ENCODE assay signal across 22 mouse cellular contexts in the genomic region with DNA sequence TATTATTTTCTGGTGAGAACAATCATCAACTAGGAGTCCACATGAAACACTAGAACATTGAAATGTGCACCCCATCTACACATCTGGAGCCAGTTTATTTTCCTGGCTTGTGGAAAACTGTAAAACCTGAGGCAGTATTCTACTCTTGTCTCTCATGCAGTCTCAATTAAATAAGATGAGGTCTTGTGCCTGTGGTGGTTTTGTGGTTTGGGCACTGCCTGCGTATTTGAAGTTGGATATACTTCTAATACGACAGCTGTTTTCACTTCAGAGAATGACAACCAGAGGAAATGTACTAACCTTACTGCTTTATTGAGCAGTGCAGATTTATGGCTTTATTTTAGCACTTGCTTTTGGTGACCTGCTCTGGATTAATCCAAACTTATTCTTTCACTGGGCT.
DNase-seq lines count a peak whose midpoint lies in the region; ATAC-seq lines count a peak whose summit lies in the region.
"Had no signal": no experiment of that assay in that cellular context is flagged by ENCODE, and none has a peak within 500 bp of the region (broad histone marks: within the 10 kb centered on the region; RNA-seq: fewer than 3 reads in every experiment).

No protein-coding gene starts in this region.

- H3K27me3 ChIP-seq in embryonic facial prominence, embryonic 11.5 days (ENCODE audit: control insufficient read depth, insufficient read depth, low read length): no peaks in the 10 kb centered on the region
- no peaks in the 10 kb centered on the region for H3K27me3 ChIP-seq in limb, embryonic 10.5 days (ENCODE audit: low read depth, poor library complexity, severe bottlenecking)
- no peaks in the 10 kb centered on the region for H3K27me3 ChIP-seq in neural tube, embryonic 15.5 days (replicated peaks)
- H3K27me3 ChIP-seq: lung, embryonic 15.5 days had no signal

- peak; percentile 83 for ATAC-seq in embryonic facial prominence, embryonic 11.5 days (replicated peaks; ENCODE audit: insufficient number of reproducible peaks, low FRiP score, low TSS enrichment, low read depth)
- ATAC-seq in neural tube, embryonic 15.5 days (ENCODE audit: low FRiP score): no peak
- ATAC-seq: activated CD4-positive, CD25-positive, alpha-beta regulatory T cell, adult 4 months; hindbrain, postnatal 0 days had no signal

- 37% methylated on average over 2 of the region's 2 CpGs for WGBS in embryonic facial prominence, embryonic 11.5 days
- WGBS in limb, embryonic 10.5 days: 33% methylated on average over 2 of the region's 2 CpGs
- 83% methylated on average over 2 of the region's 2 CpGs for WGBS in neural tube, embryonic 15.5 days

- no peak overlapping the region for H3K4me3 ChIP-seq in embryonic facial prominence, embryonic 11.5 days (ENCODE audit: low read depth, low read length)
- no peak overlapping the region for H3K4me3 ChIP-seq in limb, embryonic 10.5 days
- no peak overlapping the region for H3K4me3 ChIP-seq in neural tube, embryonic 15.5 days (replicated peaks)
- H3K4me3 ChIP-seq: forebrain, embryonic 10.5 days; heart, adult 2 months; lung, embryonic 15.5 days; midbrain, embryonic 10.5 days had no signal

- no peaks in the 10 kb centered on the region for H3K4me1 ChIP-seq in embryonic facial prominence, embryonic 11.5 days (ENCODE audit: control insufficient read depth, insufficient read depth, low read length)
- peaks cover 11% of the 10 kb centered on the region; the same call in 1 of the 2 replicates for H3K4me1 ChIP-seq in limb, embryonic 10.5 days
- H3K4me1 ChIP-seq in neural tube, embryonic 15.5 days: no peaks in the 10 kb centered on the region
- H3K4me1 ChIP-seq: forebrain, embryonic 10.5 days; lung, embryonic 15.5 days; midbrain, embryonic 10.5 days had no signal

- H3K9me3 ChIP-seq in embryonic facial prominence, embryonic 11.5 days (replicated peaks; ENCODE audit: control insufficient read depth, low read length): no peaks in the 10 kb centered on the region
- no peaks in the 10 kb centered on the region for H3K9me3 ChIP-seq in limb, embryonic 10.5 days (replicated peaks)
- no peaks in the 10 kb centered on the region for H3K9me3 ChIP-seq in neural tube, embryonic 15.5 days (replicated peaks)
- H3K9me3 ChIP-seq: forebrain, embryonic 10.5 days; lung, embryonic 15.5 days; midbrain, embryonic 10.5 days had no signal

- peak; percentile 40 for DNase-seq in embryo, embryonic 10.5 days (ENCODE audit: low spot score)
- DNase-seq in embryonic facial prominence, embryonic 11.5 days (ENCODE audit: low spot score): peak; percentile 83
- peak; percentile 41 for DNase-seq in limb, embryonic 10.5 days (ENCODE audit: low spot score)
- DNase-seq in skeletal muscle tissue, adult 2 months (ENCODE audit: low read depth, low spot score): peak; percentile 9
- no peak for DNase-seq in ovary, adult 18-20 months (ENCODE audit: low spot score)
- no peak for DNase-seq in urinary bladder, adult 2 months (ENCODE audit: low spot score)
- DNase-seq: adrenal gland, postnatal 14 days; cerebellum, postnatal 10 days; gastrocnemius, postnatal 25 days; heart, adult 2 months; heart, postnatal 36 days; kidney, adult 11 months; kidney, postnatal 10 days; lung, postnatal 4 days; right cerebral cortex, adult 18-20 months had no signal

- H3K36me3 ChIP-seq in embryonic facial prominence, embryonic 11.5 days (replicated peaks; ENCODE audit: control insufficient read depth, insufficient read depth, low read depth, low read length): no peaks in the 10 kb centered on the region
- no peaks in the 10 kb centered on the region for H3K36me3 ChIP-seq in limb, embryonic 10.5 days
- no peaks in the 10 kb centered on the region for H3K36me3 ChIP-seq in neural tube, embryonic 15.5 days
- H3K36me3 ChIP-seq: forebrain, embryonic 10.5 days; lung, embryonic 15.5 days; midbrain, embryonic 10.5 days had no signal

- H3K4me2 ChIP-seq in embryonic facial prominence, embryonic 11.5 days (ENCODE audit: low read depth, low read length): no peak overlapping the region
- H3K4me2 ChIP-seq in neural tube, embryonic 15.5 days: no peak overlapping the region
- H3K4me2 ChIP-seq: lung, embryonic 15.5 days had no signal

- H3K9ac ChIP-seq in embryonic facial prominence, embryonic 11.5 days (replicated peaks; ENCODE audit: low read length): no peak overlapping the region
- H3K9ac ChIP-seq in neural tube, embryonic 15.5 days (replicated peaks): no peak overlapping the region
- H3K9ac ChIP-seq: liver, embryonic 14.5 days; lung, embryonic 15.5 days had no signal

- no peak overlapping the region for H3K27ac ChIP-seq in embryonic facial prominence, embryonic 11.5 days (replicated peaks; ENCODE audit: low read depth, low read length)
- no peak overlapping the region for H3K27ac ChIP-seq in limb, embryonic 10.5 days
- no peak overlapping the region for H3K27ac ChIP-seq in neural tube, embryonic 15.5 days (replicated peaks)
- H3K27ac ChIP-seq: forebrain, embryonic 10.5 days; heart, adult 2 months; hindbrain, postnatal 0 days; liver, embryonic 14.5 days; lung, embryonic 15.5 days; midbrain, embryonic 10.5 days had no signal

Comparison
In these comparisons a context has a peak if more than half of its experiments do, and no peak if none do; other contexts are left out.
1. DNase-seq: peak in embryo, embryonic 10.5 days (single experiment), embryonic facial prominence, embryonic 11.5 days (single experiment), limb, embryonic 10.5 days (single experiment) and skeletal muscle tissue, adult 2 months (single experiment); none in ovary, adult 18-20 months (single experiment) and urinary bladder, adult 2 months (single experiment).